Mouse (Mus musculus): ENCODE results near the gene Adprh. TPM values are rescaled to one million over a fixed set of nuclear protein-coding genes. Genes with fewer than 3 reads are reported as not detected.
"Not testable (repeated sequence)": the region's sequence is repeated elsewhere in the genome, so short reads cannot be mapped to it uniquely, and the experiment has no call there.

The Adprh gene
- total RNA-seq (2021), result 10 to 100 TPM; 22.8 to 23.1 TPM

DNA sequence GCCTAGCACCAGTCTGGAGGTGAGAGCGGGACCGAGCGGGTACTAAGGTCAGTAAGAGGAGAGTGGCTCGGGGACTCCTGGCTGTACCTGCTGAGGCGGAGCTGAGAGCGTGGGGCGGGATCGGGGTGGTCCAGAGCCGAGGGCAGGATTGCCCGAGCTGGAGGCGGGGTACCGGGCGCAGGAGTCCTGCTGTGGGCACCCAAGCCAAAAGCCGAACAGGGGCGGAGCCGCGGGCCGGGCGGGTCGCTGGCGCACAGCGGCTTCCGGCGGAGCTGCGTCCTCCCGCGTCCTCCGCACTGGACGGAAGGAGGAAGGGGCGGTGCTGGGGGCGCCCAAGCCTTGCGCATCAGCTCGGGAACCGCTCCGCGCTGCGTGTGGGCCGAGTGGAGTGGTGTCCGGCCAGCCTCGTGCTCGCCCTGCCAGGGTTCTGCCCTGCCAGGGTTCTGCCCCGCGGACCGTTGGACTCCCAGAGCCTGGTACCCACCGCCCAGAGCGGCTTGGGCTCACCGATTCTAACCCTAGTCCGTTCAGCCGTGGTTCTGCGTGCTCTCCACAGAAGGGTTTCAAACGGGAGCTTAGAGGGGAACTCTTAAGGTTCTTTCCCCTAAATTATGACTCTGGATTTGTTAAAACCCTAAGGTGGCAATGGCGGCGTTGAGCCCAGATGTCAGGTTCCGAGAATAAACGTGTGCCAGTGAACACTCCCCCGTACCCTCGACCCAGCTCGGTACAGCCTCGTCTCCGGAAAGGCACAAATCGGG, at the start of gene Adprh:
TSS of gene Adprh (minus strand) at position 262 of the 761 bp plus-strand sequence.
- intact Hi-C loops (cut with DNase I), result loop anchor here (1.0 to 5.0 kb wide), 4 partner anchors 60 to 105 kb away; partner anchors contain the start of genes Gm21987 and Timmdc1
- DNase-seq, result peak; percentile 93 to 94

DNA sequence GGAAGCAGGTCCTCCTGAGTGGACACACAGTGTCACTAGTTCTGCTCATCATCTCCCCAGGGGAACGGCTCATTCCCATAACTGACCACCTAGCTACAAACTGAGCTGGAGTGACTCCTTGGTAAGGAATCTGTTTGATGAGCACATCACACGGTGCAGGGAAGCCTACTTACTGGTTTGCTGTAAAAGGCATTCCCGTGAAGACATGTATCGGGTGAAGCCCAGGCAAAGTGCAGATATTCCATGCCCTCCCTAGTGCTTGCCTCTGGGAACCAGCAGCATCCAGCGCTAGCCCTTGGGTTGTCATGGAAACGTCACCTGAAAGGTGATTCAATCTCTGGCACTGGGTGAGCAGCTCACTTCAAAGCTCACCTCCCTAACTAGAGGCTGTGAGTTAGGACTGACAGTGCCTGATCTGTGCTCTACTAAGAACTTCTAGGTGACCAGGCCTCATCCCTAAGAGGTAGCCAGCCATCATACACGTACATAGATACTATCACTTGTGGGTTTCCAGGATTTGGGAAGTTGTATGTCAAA, 44.2 kb upstream of the Adprh start:
- intact Hi-C loops (cut with DNase I), result no loop called here
- DNase-seq, result no peak

DNA sequence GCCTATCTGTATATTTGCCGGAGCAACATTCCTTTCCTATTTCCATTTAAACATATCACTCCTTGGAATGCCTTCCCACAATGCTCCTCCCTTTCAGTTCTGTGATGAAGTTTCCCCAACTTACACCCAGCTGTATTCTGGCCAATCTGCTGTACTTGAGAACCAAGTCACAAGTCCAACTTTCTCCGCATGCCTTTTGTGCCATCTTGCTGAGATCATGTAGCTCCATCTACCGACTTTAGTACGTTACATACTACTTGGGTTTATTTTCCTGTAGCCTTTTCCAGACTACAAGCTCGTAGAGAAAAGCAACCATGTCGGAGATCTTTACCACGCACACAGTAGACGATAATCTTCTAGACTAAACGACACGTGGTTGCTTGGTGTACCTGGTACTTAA, 41.4 kb upstream of the Adprh start:
- intact Hi-C loops (cut with DNase I), result no loop called here
- no peak for DNase-seq

DNA sequence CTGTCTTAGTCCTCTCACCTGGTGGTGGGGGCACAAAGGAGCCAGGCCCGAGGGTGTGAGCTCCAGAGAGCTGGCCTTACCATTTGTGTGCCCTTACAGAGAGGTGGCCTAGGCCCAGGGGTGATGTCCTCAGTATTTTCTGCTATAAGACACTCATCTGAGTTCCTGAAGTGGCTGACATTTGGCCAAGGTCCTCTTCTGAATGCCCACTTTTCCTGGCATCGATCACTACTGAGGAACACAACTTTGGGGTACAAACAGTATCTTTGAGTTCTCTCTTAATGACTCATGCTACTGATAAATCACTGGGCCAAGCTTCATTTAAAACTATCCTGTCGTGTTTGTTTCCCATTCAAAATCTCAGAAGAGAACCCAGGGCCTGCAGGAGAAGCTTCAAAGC, 40.0 kb upstream of the Adprh start:
- no peak for DNase-seq
- intact Hi-C loops (cut with DNase I), result no loop called here

DNA sequence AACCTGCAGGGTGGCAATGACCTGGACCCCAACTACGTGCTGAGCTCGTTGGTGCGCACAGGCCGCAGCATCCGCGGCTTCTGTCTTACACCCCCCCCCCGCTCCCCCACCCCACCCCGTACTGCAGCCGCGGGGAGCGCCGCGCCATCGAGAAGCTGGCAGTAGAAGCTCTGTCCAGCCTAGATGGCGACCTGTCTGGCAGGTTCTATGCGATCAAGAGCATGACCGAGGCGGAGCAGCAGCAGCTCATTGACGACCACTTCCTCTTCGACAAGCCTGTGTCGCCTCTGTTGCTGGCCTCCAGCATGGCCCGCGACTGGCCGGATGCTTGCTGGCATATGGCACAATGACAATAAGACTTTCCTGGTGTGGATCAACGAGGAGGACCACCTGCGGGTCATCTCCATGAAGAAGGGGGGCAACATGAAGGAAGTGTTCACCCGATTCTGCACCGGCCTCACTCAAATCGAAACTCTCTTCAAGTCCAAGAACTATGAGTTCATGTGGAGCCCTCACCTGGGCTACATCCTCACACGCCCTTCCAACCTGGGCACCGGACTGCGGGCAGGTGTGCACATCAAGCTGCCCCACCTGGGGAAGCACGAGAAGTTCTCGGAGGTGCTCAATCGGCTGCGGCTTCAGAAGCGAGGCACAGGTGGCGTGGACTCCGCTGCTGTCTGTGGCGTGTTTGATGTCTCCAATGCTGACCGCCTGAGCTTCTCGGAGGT, 31.2 kb upstream of the Adprh start:
- DNase-seq, result no peak
- intact Hi-C loops (cut with DNase I), result no loop called here

DNA sequence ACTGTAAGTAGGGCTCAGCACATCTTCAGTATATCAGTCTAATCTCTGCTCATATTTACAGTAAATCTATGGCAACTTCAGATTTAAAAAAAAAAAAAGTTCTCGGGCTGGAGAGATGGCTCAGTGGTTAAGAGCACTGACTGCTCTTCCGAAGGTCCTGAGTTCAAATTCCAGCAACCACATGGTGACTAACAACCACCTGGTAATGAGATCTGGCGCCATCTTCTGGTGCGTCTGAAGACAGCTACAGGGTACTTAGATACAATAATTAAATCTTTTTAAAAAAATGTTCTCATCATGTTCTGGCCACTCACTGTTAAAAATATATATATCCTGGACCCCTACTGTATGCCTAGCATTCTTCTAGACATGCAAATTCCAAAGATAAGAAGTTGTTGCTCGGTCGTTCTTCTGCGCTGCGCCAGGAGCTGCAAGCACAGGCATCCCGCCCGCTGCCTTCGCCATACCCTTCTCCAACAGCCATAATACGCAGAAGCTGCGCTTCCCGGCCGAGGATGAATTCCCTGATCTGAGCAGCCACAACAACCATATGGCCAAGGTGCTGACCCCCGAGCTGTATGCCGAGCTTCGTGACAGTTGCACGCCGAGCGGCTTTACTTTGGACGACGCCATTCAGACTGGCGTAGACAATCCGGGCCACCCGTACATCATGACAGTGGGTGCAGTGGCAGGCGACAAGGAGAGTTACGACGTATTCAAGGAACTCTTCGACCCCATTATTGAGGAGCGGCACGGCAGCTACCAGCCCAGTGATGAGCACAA, 30.5 kb upstream of the Adprh start:
- intact Hi-C loops (cut with DNase I), result loop anchor here (1.0 kb wide), 1 partner anchor 138 kb away; no protein-coding TSS in a partner anchor
- DNase-seq, result peak; percentile 49 to 61

DNA sequence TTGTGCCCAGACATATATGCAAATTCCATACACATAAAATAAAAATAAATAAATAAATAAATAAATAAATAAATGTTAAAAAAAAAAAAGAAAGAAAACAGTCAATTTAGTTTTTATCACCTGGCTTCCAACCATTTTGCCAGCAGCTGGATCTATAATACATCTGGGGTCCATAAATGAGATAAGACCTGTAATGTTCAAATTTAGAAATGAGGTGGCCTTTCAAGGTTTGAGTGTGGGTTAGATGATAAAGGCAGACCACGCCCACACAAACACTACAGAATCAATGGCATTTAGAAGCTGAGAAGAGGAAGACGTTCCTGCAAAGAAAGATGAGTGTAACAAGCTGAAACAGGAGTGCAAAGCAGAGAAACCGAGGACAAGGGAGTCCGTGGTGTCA, 28.8 kb upstream of the Adprh start:
- intact Hi-C loops (cut with DNase I), result no loop called here
- DNase-seq, result no peak

DNA sequence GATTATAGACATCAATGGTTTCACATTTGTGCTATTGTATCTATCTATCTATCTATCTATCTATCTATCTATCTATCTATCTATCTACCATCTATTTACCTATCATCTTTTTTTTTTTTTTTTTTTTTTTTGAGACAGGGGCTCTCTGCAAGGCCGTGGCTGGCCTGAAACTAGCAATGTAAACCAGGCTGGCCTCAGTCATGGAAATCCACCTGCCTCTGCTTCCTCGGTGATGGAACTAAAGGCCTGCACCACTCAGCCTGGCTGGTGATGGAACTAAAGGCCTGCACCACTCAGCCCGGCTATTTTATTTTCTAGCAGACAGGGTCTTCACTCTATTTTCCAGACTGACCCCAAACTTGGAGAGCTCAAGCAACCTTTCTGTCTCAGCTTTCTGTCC, 25.8 kb upstream of the Adprh start:
- intact Hi-C loops (cut with DNase I), result no loop called here
- DNase-seq, result no peak

DNA sequence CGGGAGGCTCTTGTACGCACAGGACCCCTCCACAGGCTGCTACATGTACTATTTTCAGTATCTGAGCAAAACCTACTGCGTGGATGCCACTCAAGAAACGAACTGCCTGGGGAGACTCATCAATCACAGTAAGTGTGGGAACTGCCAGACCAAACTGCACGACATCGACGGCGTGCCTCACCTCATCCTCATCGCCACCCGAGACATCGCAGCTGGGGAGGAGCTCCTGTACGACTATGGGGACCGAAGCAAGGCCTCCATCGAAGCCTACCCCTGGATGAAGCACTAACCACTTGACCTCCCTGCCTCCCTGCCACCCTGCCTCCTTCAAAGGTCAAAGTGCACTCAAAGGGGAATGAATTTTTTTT, 24.7 kb upstream of the Adprh start:
- intact Hi-C loops (cut with DNase I); DNase-seq: not testable (repeated sequence)

DNA sequence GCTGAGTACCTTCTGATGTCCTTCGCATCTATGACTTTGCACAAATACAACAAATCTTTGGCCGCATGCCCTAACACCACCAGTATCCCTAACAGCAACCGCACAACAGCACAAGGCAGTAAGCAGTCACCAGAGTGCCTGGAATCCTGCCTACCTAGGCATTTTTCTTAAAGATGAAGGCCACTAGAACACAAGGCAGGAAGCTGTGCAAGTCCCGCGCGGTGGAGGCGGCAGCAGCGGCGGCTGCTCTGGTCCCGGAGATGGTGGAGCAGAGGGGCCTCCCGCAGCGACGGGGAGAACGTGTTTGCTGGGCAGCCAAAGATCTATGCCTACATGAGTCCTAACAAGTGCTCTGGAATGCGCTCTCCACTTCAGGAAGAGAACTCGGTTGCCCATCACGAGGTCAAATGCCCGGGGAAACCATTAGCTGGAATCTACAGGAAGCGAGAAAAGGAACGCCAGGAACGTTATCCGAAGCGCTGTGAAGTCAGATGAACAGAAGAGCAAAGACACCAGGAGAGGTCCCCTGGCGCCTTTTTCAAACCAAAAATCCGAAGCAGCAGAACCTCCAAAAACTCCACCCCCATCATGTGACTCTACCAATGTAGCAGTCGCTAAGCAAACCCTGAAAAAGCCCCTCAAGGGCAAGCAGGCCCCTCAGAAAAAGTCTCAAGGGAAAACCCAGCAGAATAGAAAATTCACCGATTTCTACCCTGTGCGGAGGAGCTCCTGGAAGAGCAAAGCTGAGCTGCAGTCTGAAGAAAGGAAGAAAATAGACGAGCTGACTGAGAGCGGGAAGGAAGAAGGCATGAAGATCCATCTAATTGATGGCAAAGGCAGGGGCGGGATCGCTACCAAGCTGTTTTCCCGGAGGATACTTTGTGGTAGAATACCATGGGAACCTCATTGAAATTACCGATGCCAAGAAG, 24.1 kb upstream of the Adprh start:
- intact Hi-C loops (cut with DNase I), result no loop called here
- DNase-seq, result peak; percentile 48 to 58

DNA sequence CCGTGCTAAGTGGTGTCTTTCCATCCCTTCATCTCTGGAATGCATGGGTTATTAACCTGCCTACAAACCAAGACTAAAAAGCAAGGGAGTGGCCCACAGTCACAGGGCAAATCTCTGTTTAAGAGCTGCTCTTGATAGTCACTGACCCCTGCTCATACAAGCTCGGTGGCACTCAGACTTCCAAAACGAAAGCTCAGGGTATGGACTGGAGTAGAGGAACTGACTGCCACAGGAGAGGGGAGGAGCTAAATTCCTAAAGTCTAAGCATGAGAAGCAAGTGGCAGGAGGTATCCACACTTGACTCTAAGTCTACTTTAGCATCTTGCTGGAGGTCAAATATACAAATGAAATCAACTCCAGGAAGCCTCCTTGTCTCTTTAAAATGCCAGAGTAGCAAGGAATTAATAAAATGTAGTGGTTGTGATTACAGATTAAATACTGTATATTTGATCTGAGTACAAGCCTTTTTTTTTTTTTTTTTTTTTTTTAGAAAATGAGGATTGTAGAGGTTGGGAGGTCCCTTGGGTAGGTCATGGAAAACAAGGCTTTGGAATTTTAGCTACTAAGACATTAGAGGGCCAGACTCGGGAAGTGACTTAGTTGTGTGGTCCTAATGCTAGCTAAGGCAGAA, 23.3 kb upstream of the Adprh start:
- intact Hi-C loops (cut with DNase I), result no loop called here
- no peak for DNase-seq

DNA sequence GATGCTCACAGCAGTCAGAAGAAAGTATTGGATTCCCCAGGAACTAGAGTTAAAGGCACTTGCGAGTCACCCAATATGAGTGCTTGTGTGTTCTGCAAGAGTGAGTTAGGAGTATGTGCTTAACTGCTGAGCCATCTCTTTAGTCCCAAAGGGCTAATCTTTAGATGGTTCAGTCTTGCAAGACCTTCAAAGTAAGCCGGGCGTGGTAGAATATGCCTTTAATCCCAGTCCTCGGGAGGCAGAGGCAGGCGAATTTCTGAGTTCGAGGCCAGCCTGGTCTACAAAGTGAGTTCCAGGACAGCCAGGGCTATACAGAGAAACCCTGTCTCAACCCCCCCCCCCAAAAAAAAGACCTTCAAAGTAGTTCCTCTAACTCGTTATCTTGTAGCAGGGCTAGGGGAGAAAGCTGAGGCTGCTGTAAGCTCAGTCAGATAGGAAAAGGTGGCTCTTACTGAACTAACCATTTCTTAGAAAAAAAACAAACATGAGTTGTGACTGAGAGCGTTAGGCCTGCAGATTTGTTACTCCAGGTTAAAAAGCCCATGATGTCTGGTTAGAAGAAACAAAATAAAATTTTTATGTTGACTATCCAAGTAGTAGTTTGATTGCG, 22.3 kb upstream of the Adprh start:
- intact Hi-C loops (cut with DNase I), result no loop called here
- no peak for DNase-seq

DNA sequence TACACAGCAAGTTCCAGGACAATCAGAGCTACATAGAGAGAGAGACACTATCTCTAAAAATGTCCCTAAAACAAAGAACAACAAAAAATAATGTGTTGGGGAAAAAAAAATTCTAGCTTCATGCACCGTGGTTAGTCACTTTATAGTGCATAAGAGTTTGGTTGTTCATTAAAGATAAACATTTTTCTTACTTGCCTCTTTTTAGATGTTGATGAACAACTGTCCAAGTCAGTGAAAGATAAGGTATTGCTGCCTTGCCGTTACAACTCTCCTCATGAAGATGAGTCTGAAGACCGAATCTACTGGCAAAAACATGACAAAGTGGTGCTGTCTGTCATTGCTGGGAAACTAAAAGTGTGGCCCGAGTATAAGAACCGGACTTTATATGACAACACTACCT, 21.2 kb upstream of the Adprh start:
- no peak for DNase-seq
- intact Hi-C loops (cut with DNase I), result no loop called here

DNA sequence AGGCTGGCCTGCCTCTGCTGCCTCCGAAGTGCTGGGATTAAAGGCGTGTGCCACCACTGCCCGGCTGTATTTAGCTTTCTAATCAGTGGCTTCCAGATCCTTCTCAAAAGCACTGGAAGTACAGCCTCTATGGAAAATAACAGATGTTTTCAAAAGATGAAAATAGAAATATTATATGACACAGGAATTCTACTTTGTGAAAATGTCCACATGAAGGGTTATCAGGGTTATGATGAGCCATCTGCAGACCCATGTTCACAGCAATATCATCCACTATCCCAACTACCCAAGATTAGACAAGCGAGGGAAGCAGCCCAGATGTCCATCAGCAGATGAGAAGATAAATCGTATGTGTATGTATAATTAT, 20.0 kb upstream of the Adprh start:
- no peak for DNase-seq
- intact Hi-C loops (cut with DNase I), result no loop called here

DNA sequence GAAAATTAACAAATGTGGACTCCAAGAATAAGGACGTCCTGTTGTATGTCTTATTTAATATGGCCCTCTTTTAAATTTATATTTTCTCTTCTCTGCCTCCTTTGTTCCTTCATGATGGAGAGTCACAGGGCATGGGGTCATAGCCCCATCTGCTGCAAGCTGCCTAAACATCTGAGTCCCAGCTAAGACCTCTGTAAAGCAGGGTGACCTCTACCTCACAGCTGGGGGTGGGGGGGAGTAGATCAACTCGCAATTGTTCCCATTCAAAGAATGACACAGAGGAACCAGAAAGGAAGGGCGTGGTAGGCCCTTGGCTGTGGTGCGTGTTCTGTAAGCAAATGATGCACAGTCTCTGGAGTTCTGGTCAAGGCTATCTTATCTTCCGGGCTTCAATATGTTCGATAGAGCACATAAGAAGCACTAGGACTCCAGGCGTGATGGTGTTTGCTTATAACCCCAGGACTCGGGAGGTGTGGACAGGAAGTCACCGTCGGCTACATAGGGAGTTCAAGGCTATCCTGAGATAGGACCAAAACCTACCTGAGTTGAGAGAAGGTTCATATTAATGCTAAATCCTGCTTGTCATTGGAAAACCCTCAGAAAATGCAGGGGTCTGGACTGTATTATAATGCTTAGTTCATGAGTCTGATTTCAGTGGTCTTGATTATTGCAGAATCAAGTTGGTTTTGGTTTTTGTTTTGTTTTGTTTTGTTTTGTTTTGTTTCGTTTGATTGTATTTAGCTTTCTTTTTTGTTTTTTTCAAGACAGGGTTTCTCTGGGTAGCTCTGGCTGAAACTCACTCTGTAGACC, 19.4 kb upstream of the Adprh start:
- DNase-seq, result no peak
- intact Hi-C loops (cut with DNase I), result no loop called here

DNA sequence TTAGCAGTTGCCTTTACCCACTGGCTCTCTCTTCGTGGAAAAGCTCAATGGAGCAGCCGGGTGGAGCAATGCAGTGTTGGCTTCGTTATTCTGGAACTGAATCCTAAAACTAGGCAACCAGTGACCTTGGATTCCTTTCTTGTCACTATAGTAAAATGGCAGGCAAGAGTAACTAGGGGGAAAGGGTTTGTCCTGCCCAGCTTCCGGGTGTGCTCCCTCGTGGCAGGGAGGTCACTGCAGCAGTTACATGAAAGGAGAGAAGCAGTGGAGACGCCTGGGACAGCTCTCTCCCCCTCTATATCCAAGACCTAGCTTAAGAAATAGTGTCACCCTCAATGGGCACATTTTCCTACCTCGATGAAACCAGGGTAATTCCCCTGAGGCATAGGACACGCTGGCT, 16.9 kb upstream of the Adprh start:
- no peak for DNase-seq
- intact Hi-C loops (cut with DNase I), result no loop called here

DNA sequence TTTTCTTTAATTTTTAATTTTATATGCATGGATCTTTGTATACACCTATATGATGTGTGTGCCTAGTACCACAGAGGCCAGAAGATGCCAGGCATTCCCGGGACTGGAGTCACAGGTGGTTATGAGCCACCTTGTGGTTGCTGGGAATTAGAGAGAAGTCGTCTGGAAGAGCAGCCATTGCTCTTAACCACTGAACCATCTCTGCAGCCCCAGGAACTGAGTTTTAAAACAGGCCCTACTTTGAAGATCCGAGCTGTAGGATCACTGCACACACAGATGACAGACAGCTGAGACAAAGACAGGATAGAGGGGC, 16.2 kb upstream of the Adprh start:
- intact Hi-C loops (cut with DNase I), result no loop called here

DNA sequence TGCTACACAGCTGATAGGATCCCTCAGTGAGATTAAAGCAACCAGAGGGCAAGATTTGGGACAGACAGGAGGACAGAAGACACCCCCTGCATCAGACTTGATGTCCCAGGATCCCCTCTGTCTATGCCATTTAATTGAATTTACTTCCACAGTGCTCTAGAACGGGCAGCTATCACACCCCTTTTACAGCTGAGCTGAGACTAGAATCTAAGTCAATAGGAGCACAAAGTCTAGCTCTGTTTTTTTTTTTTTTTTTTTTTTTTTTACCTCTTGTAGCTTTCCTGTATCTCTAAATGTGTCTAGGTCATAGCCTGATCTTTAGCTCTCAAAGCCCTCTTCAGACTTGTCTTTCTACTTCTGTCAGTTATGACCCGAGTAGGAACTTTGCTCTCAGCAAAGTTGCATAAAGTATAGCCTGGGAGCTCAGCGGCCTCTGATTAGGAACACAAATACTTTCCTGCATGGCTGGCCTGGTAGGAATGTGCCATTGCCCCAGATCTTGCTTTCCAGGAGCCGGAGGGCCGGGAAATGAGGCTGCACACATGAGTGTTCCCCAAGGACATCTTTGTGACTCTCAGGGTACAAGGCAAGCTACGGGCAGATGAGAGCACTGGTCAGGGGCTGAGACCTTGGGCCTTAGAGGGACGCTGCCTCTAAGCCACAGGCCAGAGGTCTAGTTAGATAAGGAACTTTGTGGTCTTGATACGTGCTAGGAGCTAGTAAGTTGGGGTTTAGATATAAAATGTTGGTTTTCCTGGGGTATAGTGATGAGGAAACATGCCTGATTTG, 15.6 kb upstream of the Adprh start:
- intact Hi-C loops (cut with DNase I), result no loop called here
- no peak for DNase-seq

More for the DNA sequence above, 16.2 kb upstream of the Adprh start:
- no peak for DNase-seq
